Mouse (Mus musculus) MEL (cell line): Measurements from ENCODE around the gene Vps37b. TPM values are rescaled to one million over a fixed set of nuclear protein-coding genes. Genes with fewer than 3 reads are reported as not detected.

Experiments used
- DNase-seq: peaks from one replicate; pipeline ENCODE4 v3.0.0; 2011; ENCODE audit warnings: low read depth, low spot score
- H3K27ac ChIP-seq: 2 replicates; pipeline ENCODE4 v1.5.1; 2012; ENCODE audit warnings: low read depth, mild to moderate bottlenecking, control low read depth, low read length, moderate library complexity; ENCODE audit not compliant: control insufficient read depth
- H3K27me3 ChIP-seq, 2 experiments: fragments of 150-350 bp in 1 of 2; sonication (generic) in 1 of 2; 2 replicates each; pipeline ENCODE4 v1.6.1; 2012; ENCODE audit warnings: low read length in 2 of 2, mild to moderate bottlenecking in 2 of 2, improper control_type of control experiment in 1 of 2, moderate library complexity in 1 of 2; ENCODE audit not compliant: insufficient read depth in 2 of 2, control insufficient read depth in 1 of 2
- H3K36me3 ChIP-seq, 2 experiments: 2 replicates each; pipeline ENCODE4 v1.6.1; 2012 to 2014; ENCODE audit warnings: low read length in 2 of 2, improper control_type of control experiment in 1 of 2, inconsistent platforms in 1 of 2, mild to moderate bottlenecking in 1 of 2; ENCODE audit not compliant: insufficient read depth in 2 of 2, control insufficient read depth in 1 of 2
- H3K4me1 ChIP-seq, 2 experiments: fragments of 150-350 bp in 1 of 2; sonication (generic) in 1 of 2; 2 replicates each; pipeline ENCODE4 v1.6.1; 2012; ENCODE audit warnings: low read length in 2 of 2, improper control_type of control experiment in 1 of 2, mild to moderate bottlenecking in 1 of 2; ENCODE audit not compliant: insufficient read depth in 2 of 2, control insufficient read depth in 1 of 2
- H3K4me3 ChIP-seq, 2 experiments: fragments of 150-350 bp in 1 of 2; sonication (generic) in 1 of 2; 2 replicates each; pipeline ENCODE4 v1.5.1; 2012; ENCODE audit warnings: low read depth in 2 of 2, low read length in 2 of 2, mild to moderate bottlenecking in 2 of 2, moderate library complexity in 2 of 2, control low read depth in 1 of 2, improper control_type of control experiment in 1 of 2; ENCODE audit not compliant: control insufficient read depth in 1 of 2, insufficient read depth in 1 of 2
- H3K79me2 ChIP-seq: 2 replicates; pipeline ENCODE4 v1.6.1; 2012; ENCODE audit warnings: mild to moderate bottlenecking, low read length, moderate library complexity; ENCODE audit not compliant: control insufficient read depth, poor library complexity, insufficient read depth
- H3K9ac ChIP-seq: 2 replicates; pipeline ENCODE4 v1.6.1; 2012; ENCODE audit warnings: low read depth, mild to moderate bottlenecking, control low read depth, low read length, moderate library complexity; ENCODE audit not compliant: control insufficient read depth, poor library complexity, severe bottlenecking
- H3K9me3 ChIP-seq: fragments of 150-350 bp; sonication (generic); replicated peaks from 2 replicates; pipeline ENCODE4 v1.6.1; 2012; ENCODE audit warnings: mild to moderate bottlenecking, low read length, improper control_type of control experiment, moderate library complexity; ENCODE audit not compliant: insufficient read depth
- BHLHE40 ChIP-seq: IDR thresholded peaks from 2 replicates; pipeline ENCODE4 v1.6.1; 2012; ENCODE audit warnings: low read depth, mild to moderate bottlenecking, inconsistent platforms, low read length, improper control_type of control experiment, borderline replicate concordance
- CHD1 ChIP-seq: IDR thresholded peaks from 2 replicates; pipeline ENCODE4 v1.6.1; 2012; ENCODE audit warnings: low read depth, mild to moderate bottlenecking, inconsistent platforms, low read length, improper control_type of control experiment
- CHD2 ChIP-seq: IDR thresholded peaks from 2 replicates; pipeline ENCODE4 v1.6.1; 2011; ENCODE audit warnings: low read length, improper control_type of control experiment
- CTCF ChIP-seq, 3 experiments: IDR thresholded peaks in 2 of 3; conservative IDR thresholded peaks in 1 of 3; 2 replicates each; pipeline ENCODE4 v1.5.1; 2011 to 2012; ENCODE audit warnings: low read length in 3 of 3, low read depth in 2 of 3, mild to moderate bottlenecking in 2 of 3, improper control_type of control experiment in 1 of 3, inconsistent platforms in 1 of 3, mixed read lengths in 1 of 3, moderate library complexity in 1 of 3; ENCODE audit not compliant: control insufficient read depth in 1 of 3, insufficient read depth in 1 of 3, poor library complexity in 1 of 3, severe bottlenecking in 1 of 3
- E2F4 ChIP-seq: IDR thresholded peaks from 2 replicates; pipeline ENCODE4 v1.6.1; 2011; ENCODE audit warnings: low read depth, low read length, improper control_type of control experiment, borderline replicate concordance
- ELF1 ChIP-seq: IDR thresholded peaks from 2 replicates; pipeline ENCODE4 v1.6.1; 2014; ENCODE audit warnings: low read depth, mild to moderate bottlenecking, inconsistent platforms, low read length, improper control_type of control experiment, moderate library complexity
- ETS1 ChIP-seq: IDR thresholded peaks from 2 replicates; pipeline ENCODE4 v1.6.1; 2012; ENCODE audit warnings: low read depth, mild to moderate bottlenecking, inconsistent platforms, low read length, improper control_type of control experiment, moderate library complexity
- GATA1 ChIP-seq: IDR thresholded peaks from 2 replicates; pipeline ENCODE4 v1.6.1; 2011; ENCODE audit warnings: low read depth, low read length, improper control_type of control experiment
- HCFC1 ChIP-seq: IDR thresholded peaks from 2 replicates; pipeline ENCODE4 v1.6.1; 2012; ENCODE audit warnings: low read depth, mild to moderate bottlenecking, inconsistent platforms, low read length, improper control_type of control experiment, moderate library complexity
- JUND ChIP-seq: IDR thresholded peaks from 2 replicates; pipeline ENCODE4 v1.6.1; 2011; ENCODE audit warnings: low read depth, mild to moderate bottlenecking, improper control_type of control experiment, low read length
- KAT2A ChIP-seq: conservative IDR thresholded peaks from 2 replicates; pipeline ENCODE4 v1.6.1; 2012; ENCODE audit warnings: low read depth, low read length, improper control_type of control experiment, inconsistent platforms
- MAFK ChIP-seq: IDR thresholded peaks from 2 replicates; pipeline ENCODE4 v1.6.1; 2011; ENCODE audit warnings: low read depth, mild to moderate bottlenecking, low read length, improper control_type of control experiment, borderline replicate concordance
- MAX ChIP-seq: IDR thresholded peaks from 2 replicates; pipeline ENCODE4 v1.6.1; 2011; ENCODE audit warnings: low read length, improper control_type of control experiment
- MAZ ChIP-seq: IDR thresholded peaks from 2 replicates; pipeline ENCODE4 v1.6.1; 2012; ENCODE audit warnings: low read depth, mild to moderate bottlenecking, inconsistent platforms, low read length, improper control_type of control experiment
- MXI1 ChIP-seq: IDR thresholded peaks from 2 replicates; pipeline ENCODE4 v1.6.1; 2011; ENCODE audit warnings: mild to moderate bottlenecking, low read depth, low read length, improper control_type of control experiment
- MYB ChIP-seq: IDR thresholded peaks from 2 replicates; pipeline ENCODE4 v1.6.1; 2011; ENCODE audit warnings: mild to moderate bottlenecking, low read depth, low read length, improper control_type of control experiment
- NRF1 ChIP-seq: IDR thresholded peaks from 2 replicates; pipeline ENCODE4 v1.6.1; 2014; ENCODE audit warnings: low read depth, mild to moderate bottlenecking, inconsistent platforms, low read length, improper control_type of control experiment, moderate library complexity; ENCODE audit not compliant: poor library complexity, insufficient read depth, severe bottlenecking
- POLR2AphosphoS2 ChIP-seq: IDR thresholded peaks from 2 replicates; pipeline ENCODE4 v1.6.1; 2011; ENCODE audit warnings: low read length, improper control_type of control experiment
- POLR2AphosphoS5 ChIP-seq: IDR thresholded peaks from 2 replicates; pipeline ENCODE4 v1.6.1; 2012; ENCODE audit warnings: low read depth, borderline replicate concordance, mild to moderate bottlenecking, inconsistent platforms, low read length, moderate library complexity, mixed read lengths
- RCOR1 ChIP-seq: IDR thresholded peaks from 2 replicates; pipeline ENCODE4 v1.6.1; 2012; ENCODE audit warnings: low read depth, mild to moderate bottlenecking, inconsistent platforms, low read length, improper control_type of control experiment
- SMC3 ChIP-seq: IDR thresholded peaks from 2 replicates; pipeline ENCODE4 v1.6.1; 2011; ENCODE audit warnings: low read depth, low read length, improper control_type of control experiment
- TAL1 ChIP-seq: IDR thresholded peaks from 2 replicates; pipeline ENCODE4 v1.6.1; 2012; ENCODE audit warnings: mild to moderate bottlenecking, inconsistent platforms, low read length, moderate library complexity, mixed read lengths
- TBP ChIP-seq: IDR thresholded peaks from 2 replicates; pipeline ENCODE4 v1.8.0; 2011; ENCODE audit warnings: low read depth, low read length, improper control_type of control experiment
- TCF12 ChIP-seq: IDR thresholded peaks from 2 replicates; pipeline ENCODE4 v1.6.1; 2014; ENCODE audit warnings: low read depth, mild to moderate bottlenecking, inconsistent platforms, low read length, improper control_type of control experiment, moderate library complexity
- UBTF ChIP-seq: IDR thresholded peaks from 2 replicates; pipeline ENCODE4 v1.6.1; 2012; ENCODE audit warnings: low read depth, mild to moderate bottlenecking, inconsistent platforms, low read length, improper control_type of control experiment, moderate library complexity, borderline replicate concordance; ENCODE audit not compliant: insufficient read depth
- USF1 ChIP-seq: IDR thresholded peaks from 2 replicates; pipeline ENCODE4 v1.6.1; 2014; ENCODE audit warnings: low read depth, mild to moderate bottlenecking, inconsistent platforms, low read length, improper control_type of control experiment, moderate library complexity
- USF2 ChIP-seq, 2 experiments: IDR thresholded peaks; 2 replicates each; pipeline ENCODE4 v1.6.1; 2011 to 2012; ENCODE audit warnings: improper control_type of control experiment in 2 of 2, low read length in 2 of 2, borderline replicate concordance in 1 of 2, inconsistent platforms in 1 of 2, low read depth in 1 of 2, mild to moderate bottlenecking in 1 of 2; ENCODE audit not compliant: insufficient read depth in 1 of 2
- ZC3H11A ChIP-seq: IDR thresholded peaks from 2 replicates; pipeline ENCODE4 v1.6.1; 2012; ENCODE audit warnings: low read depth, mild to moderate bottlenecking, inconsistent platforms, low read length, improper control_type of control experiment
- ZKSCAN1 ChIP-seq: IDR thresholded peaks from 2 replicates; pipeline ENCODE4 v1.6.1; 2012; ENCODE audit warnings: low read depth, mild to moderate bottlenecking, inconsistent platforms, low read length, improper control_type of control experiment, moderate library complexity
- ZNF384 ChIP-seq: IDR thresholded peaks from 2 replicates; pipeline ENCODE4 v1.6.1; 2012; ENCODE audit warnings: low read depth, mild to moderate bottlenecking, inconsistent platforms, low read length, improper control_type of control experiment
- polyA plus RNA-seq, 2 experiments: library from polyadenylated mRNA; stranded (reverse) in 1 of 2; unstranded in 1 of 2; fragments of >175 nt in 1 of 2; fragments of >200 nt in 1 of 2; gene quantifications; 2 replicates each; pipeline versions ENCODE4 v1.2.1 to v1.2.4; 2012; ENCODE audit warnings: low replicate concordance in 2 of 2, low read depth in 1 of 2; ENCODE audit not compliant: insufficient read length in 2 of 2, insufficient read depth in 1 of 2, missing spikeins in 1 of 2
- total RNA-seq: library from RNA; depleted of rRNA; stranded (reverse); fragments of 300-350 nt; gene quantifications from 2 replicates; pipeline ENCODE4 v1.2.3, GENCODE M21; 2012

Vps37b gene
- total and polyA plus RNA-seq, 3 experiments = 28.6 to 66.0 TPM; not detected in 1

DNA sequence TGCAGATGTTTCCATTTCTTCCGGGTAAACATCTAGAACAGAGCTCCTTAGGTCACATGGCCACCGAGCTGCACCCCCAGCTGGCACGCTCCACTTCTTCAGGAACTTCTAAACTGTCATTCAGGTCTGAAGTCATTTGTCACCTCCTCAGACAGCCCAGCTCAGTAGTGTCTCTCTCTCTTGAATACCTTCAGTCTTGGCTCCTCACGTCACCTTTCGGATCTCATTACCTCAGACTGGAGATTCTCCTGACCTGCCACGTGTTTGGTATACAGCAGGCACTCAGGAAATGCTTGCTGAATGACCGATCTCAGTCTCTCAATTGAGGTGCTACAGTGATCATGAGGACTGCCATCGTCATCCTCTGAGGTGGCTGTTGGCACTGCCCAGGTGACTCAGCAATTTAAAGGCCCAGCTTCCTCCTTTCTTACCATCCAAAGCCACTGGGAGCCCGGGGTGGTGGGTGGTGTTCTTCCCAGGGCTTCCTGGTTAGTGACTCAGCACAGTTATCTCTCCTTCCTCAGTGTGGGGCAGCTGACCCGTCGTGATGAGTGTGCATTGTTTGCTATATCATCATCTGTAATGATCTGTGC lies 19.9 kb upstream of the Vps37b start (continued):
- TF ChIP-seq KAT2A = peak; percentile 53
- no peak for TF ChIP-seq ZNF384
- TF ChIP-seq MXI1 = peak; percentile 93
- peak; percentile 77 for TF ChIP-seq TAL1
- peak; percentile 90 for TF ChIP-seq TCF12
- TF ChIP-seq JUND = peak; percentile 93
- no peak for TF ChIP-seq UBTF
- no peak for TF ChIP-seq CTCF (IDR thresholded peaks at IDR 0.05 in 2 of 3, conservative IDR thresholded peaks at IDR 0.05 in 1 of 3; ENCODE audit: control insufficient read depth in 1 of 3, insufficient read depth in 1 of 3, low read depth in 2 of 3, low read length in 3 of 3, poor library complexity in 1 of 3, severe bottlenecking in 1 of 3)
- TF ChIP-seq E2F4 = 0 out of 2 replicates have a peak, but pooled peaks have one; percentile 44
- peak; percentile 85 for TF ChIP-seq ELF1
- TF ChIP-seq USF1 = peak; percentile 90
- no peak for TF ChIP-seq ZKSCAN1
- TF ChIP-seq ETS1 = peak; percentile 100
- TF ChIP-seq GATA1 = peak; percentile 82
- peak in 1 of 2 experiments; percentile 49; a peak in 1 of 4 replicates for TF ChIP-seq USF2 (IDR thresholded peaks at IDR 0.05; ENCODE audit: borderline replicate concordance in 1 of 2, insufficient read depth in 1 of 2, low read depth in 1 of 2, low read length in 2 of 2)
- TF ChIP-seq ZC3H11A = 0 out of 2 replicates have a peak, but pooled peaks have one; percentile 14
- no peak for TF ChIP-seq POLR2AphosphoS5
- TF ChIP-seq, all 39 proteins: peak for 28

DNA sequence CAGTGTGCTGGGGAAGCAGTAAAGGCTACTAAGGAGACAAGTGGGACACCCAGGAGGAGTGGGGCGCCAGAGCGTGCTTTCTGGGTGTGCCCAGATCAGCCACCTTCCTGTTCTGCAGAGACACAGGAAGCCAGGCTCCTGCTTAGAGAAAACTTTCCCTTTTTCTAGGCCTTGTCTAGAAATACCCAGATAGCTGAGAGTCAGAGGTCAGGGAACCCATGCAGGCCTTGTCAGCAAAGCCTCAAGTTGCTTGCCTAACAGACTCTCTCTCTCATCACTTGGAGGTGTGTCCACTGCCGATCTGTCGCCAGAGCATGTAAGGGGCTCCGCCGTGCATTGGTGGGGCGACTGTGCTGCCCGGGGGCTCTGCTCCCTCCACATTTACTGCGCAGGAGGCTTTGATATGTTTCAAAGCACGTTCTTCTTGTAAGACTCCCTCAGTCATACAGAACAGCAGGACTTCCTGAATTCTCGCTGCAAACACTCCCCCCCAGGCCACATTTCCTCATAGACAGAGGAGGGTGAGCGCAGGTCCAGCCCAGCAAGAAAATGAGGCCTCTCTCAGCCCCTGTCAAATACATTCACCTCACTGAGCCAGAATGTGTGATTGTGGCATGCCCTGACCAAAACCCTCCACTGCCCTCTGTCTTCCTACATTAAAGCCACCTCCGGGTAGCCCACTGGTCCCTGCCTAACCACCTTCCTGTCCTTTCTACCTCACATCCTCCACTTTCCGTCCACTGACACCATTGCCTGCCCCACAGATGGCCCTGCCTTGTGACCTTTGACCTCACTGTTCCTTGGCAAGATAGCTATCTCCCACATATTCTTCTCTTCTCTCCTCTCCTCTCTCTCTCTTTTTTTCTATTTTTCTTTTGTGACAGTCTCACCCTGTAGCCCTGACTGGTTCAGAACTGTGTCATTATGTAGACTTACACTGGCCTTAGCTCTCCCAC lies 18.3 kb upstream of the Vps37b start:
- H3K4me1 ChIP-seq = peaks cover 2 to 28% of the 10 kb centered on the region in 2 experiments; a peak in 3 of 4 replicates
- TF ChIP-seq JUND (0 out of 2 replicates have a peak, but pooled peaks have one; percentile 21), MAZ (0 out of 2 replicates have a peak, but pooled peaks have one; percentile 39), POLR2AphosphoS5 (no peak), NRF1 (0 out of 2 replicates have a peak, but pooled peaks have one; percentile 15), SMC3 (no peak), BHLHE40 (0 out of 2 replicates have a peak, but pooled peaks have one; percentile 5), ETS1 (no peak; the same call in 1 of the 2 replicates), ZC3H11A (no peak), USF1 (no peak), TAL1 (no peak), MAX (peak; percentile 60; the same call in 1 of the 2 replicates), TCF12 (no peak), TBP (peak; percentile 41), CHD2 (no peak), E2F4 (no peak), RCOR1 (no peak; the same call in 1 of the 2 replicates), CHD1 (peak; percentile 96; the same call in 1 of the 2 replicates), POLR2AphosphoS2 (no peak), USF2 (IDR thresholded peaks at IDR 0.05; ENCODE audit: borderline replicate concordance in 1 of 2, insufficient read depth in 1 of 2, low read depth in 1 of 2, low read length in 2 of 2) (no peak), MYB (no peak), HCFC1 (no peak; the same call in none of the 2 replicates), MAFK (no peak)

More for the DNA sequence above, 18.3 kb upstream of the Vps37b start:
- Histone ChIP-seq H3K27me3 (no peaks in the 10 kb centered on the region), H3K27ac (peak overlapping the region; percentile 97), H3K79me2 (peaks cover 14% of the 10 kb centered on the region), H3K4me3 (peak overlapping the region; percentile 56 to 61), H3K36me3 (peaks cover 0 to 11% of the 10 kb centered on the region in 2 experiments; a peak in 2 of 4 replicates), H3K9ac (peak overlapping the region; percentile 80), H3K9me3 (no peaks in the 10 kb centered on the region)
- DNase-seq = peak; percentile 87
